Mouse (Mus musculus): ENCODE data around the gene Fam122c.

Gene Fam122c

DNA sequence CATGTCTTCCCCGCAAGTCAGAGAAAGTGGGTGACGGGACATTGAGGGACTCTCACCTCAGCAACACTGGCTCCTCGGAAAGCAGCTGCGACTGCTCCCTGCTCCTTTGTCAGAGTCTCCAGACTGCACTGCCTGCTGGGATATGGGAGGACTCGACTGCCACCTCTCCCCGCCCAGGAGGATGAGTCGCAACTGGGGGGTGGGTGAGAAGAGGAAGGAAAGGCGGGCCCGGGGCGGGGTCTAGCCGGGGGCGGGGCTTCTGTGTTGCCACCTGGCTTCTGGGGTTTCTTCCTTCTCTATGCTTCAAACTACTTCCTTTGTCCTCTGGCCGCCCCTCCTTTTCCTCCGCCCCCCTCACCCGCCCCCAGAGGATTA is 97.1 kb downstream of the Fam122c start, which contains the start of gene Mospd1:
Gene Mospd1, minus strand, starts transcription at position 137 of the 375 bp plus-strand sequence.
- DNase-seq (ENCODE audit: low spot score), result peak; percentile 82
